Mouse (Mus musculus) thymus, postnatal 10 days (tissue): ENCODE data around the gene St3gal5.
"Not testable (repeated sequence)": the region's sequence is repeated elsewhere in the genome, so short reads cannot be mapped to it uniquely, and the experiment has no call there.

ENCODE experiments used
- DNase-seq, 2 experiments: peaks; one replicate each; pipeline ENCODE4 v3.0.0; 2021; ENCODE audit warnings: low spot score in 2 of 2

The St3gal5 gene

GRCm38 (mm10) chr6:72097181-72097995 is at the start of gene St3gal5:
TSS of gene St3gal5 (plus strand) at chr6:72097592.
- DNase-seq = peak; percentile 83 to 88

- DNase-seq = no peak
Measured at GRCm38 (mm10) chr6:72048643-72049042, 48.7 kb upstream of the St3gal5 start.

- DNase-seq = no peak
Measured at GRCm38 (mm10) chr6:72049941-72050340, 47.5 kb upstream of the St3gal5 start.

- no peak for DNase-seq
Measured at GRCm38 (mm10) chr6:72050827-72051226, 46.6 kb upstream of the St3gal5 start.

- no peak for DNase-seq
Measured at GRCm38 (mm10) chr6:72051247-72051646, 46.1 kb upstream of the St3gal5 start.

GRCm38 (mm10) chr6:72051757-72052156 is 45.6 kb upstream of the St3gal5 start:
- DNase-seq = no peak

- no peak for DNase-seq
Measured at GRCm38 (mm10) chr6:72056548-72056947, 40.8 kb upstream of the St3gal5 start.

- no peak for DNase-seq
Measured at GRCm38 (mm10) chr6:72058398-72058889, 38.9 kb upstream of the St3gal5 start.

GRCm38 (mm10) chr6:72060677-72061076 is 36.7 kb upstream of the St3gal5 start:
- not testable (repeated sequence) for DNase-seq

GRCm38 (mm10) chr6:72063718-72064117 is 33.7 kb upstream of the St3gal5 start:
- no peak for DNase-seq

- no peak for DNase-seq
Measured at GRCm38 (mm10) chr6:72065988-72066387, 31.4 kb upstream of the St3gal5 start.

GRCm38 (mm10) chr6:72068436-72068835 is 29.0 kb upstream of the St3gal5 start:
- no peak for DNase-seq

- DNase-seq = no peak
Measured at GRCm38 (mm10) chr6:72071281-72071870, 26.0 kb upstream of the St3gal5 start.

GRCm38 (mm10) chr6:72073781-72074180 is 23.6 kb upstream of the St3gal5 start:
- no peak for DNase-seq

- DNase-seq = no peak
Measured at GRCm38 (mm10) chr6:72076512-72076911, 20.9 kb upstream of the St3gal5 start.

- DNase-seq = no peak
Measured at GRCm38 (mm10) chr6:72078178-72078577, 19.2 kb upstream of the St3gal5 start.

- DNase-seq = no peak
Measured at GRCm38 (mm10) chr6:72081318-72082024, 15.9 kb upstream of the St3gal5 start.

GRCm38 (mm10) chr6:72087402-72087801 is 10.0 kb upstream of the St3gal5 start:
- DNase-seq = no peak

- DNase-seq = no peak
Measured at GRCm38 (mm10) chr6:72089865-72090264, 7.5 kb upstream of the St3gal5 start.

- no peak for DNase-seq
Measured at GRCm38 (mm10) chr6:72091007-72091406, 6.4 kb upstream of the St3gal5 start.

- no peak for DNase-seq
Measured at GRCm38 (mm10) chr6:72093121-72093520, 4.3 kb upstream of the St3gal5 start.

- DNase-seq = no peak
Measured at GRCm38 (mm10) chr6:72096217-72096616, 1.2 kb upstream of the St3gal5 start.
